Mouse (Mus musculus) intestine, embryonic 14.5 days (tissue): Measurements from ENCODE around the gene Ina. TPM values are rescaled to one million over a fixed set of nuclear protein-coding genes. Genes with fewer than 3 reads are reported as not detected.
"Not testable (repeated sequence)": the region's sequence is repeated elsewhere in the genome, so short reads cannot be mapped to it uniquely, and the experiment has no call there.

Experiments used
- ATAC-seq: fragments of 200-750 bp; cut with Nextera tagmentation; replicated peaks from 2 replicates; pipeline ENCODE4 v1.8.0; 2017; ENCODE audit warnings: low read depth, moderate number of reproducible peaks, moderate TSS enrichment, moderate library complexity; ENCODE audit not compliant: low FRiP score, low TSS enrichment
- DNase-seq: peaks from one replicate; pipeline ENCODE4 v3.0.0-alpha.2; 2018; ENCODE audit warnings: low spot score
- H3K27ac ChIP-seq: fragments of 300-500 bp; sonication (generic); 2 replicates; pipeline ENCODE4 v1.5.1; 2014; ENCODE audit warnings: low read depth, mild to moderate bottlenecking, control low read depth
- H3K27me3 ChIP-seq: fragments of 300-500 bp; sonication (generic); replicated peaks from 2 replicates; pipeline ENCODE4 v1.6.1; 2014; ENCODE audit warnings: low read length, control low read depth; ENCODE audit not compliant: control insufficient read depth, insufficient read depth
- H3K36me3 ChIP-seq: fragments of 300-500 bp; sonication (generic); 2 replicates; pipeline ENCODE4 v1.6.1; 2014; ENCODE audit warnings: low read length, control low read depth; ENCODE audit not compliant: control insufficient read depth, insufficient read depth
- H3K4me1 ChIP-seq: fragments of 300-500 bp; sonication (generic); replicated peaks from 2 replicates; pipeline ENCODE4 v1.6.1; 2014; ENCODE audit warnings: low read length, control low read depth, mixed read lengths; ENCODE audit not compliant: control insufficient read depth, insufficient read depth
- H3K4me2 ChIP-seq: fragments of 300-500 bp; sonication (generic); 2 replicates; pipeline ENCODE4 v1.6.1; 2014; ENCODE audit warnings: low read length
- H3K4me3 ChIP-seq: fragments of 300-500 bp; sonication (generic); 2 replicates; pipeline ENCODE4 v1.5.1; 2014; ENCODE audit warnings: low read depth, low read length, control low read depth, mixed read lengths
- H3K9ac ChIP-seq: fragments of 300-500 bp; sonication (generic); 2 replicates; pipeline ENCODE4 v1.6.1; 2014; ENCODE audit warnings: mild to moderate bottlenecking, low read length
- H3K9me3 ChIP-seq: fragments of 300-500 bp; sonication (generic); 2 replicates; pipeline ENCODE4 v1.6.1; 2016; ENCODE audit warnings: low read length, control low read depth; ENCODE audit not compliant: control insufficient read depth
- WGBS: fragments of 180-500 bp; shearing (Covaris S2); extraction: QIAGEN DNeasy Blood & Tissue Kit; methylation state at CpG from one replicate; pipeline ENCODE4 v1.1.7; 2014; 5-methylcytosine and 5-hydroxymethylcytosine counted together
- polyA plus RNA-seq: library from polyadenylated mRNA; unstranded; fragments of >200 nt; fragmentation: Nextera tagmentation; extraction: Ambion mirVana; gene quantifications from 2 replicates; pipeline ENCODE4 v1.2.1, GENCODE M21; 2014

Ina gene
- polyA plus RNA-seq, 1 experiment from 2014 or later: 18.3 TPM

- Histone ChIP-seq H3K4me1 (peaks cover 6% of the 10 kb centered on the region; the same call in 1 of the 2 replicates), H3K27ac (peak overlapping the region; percentile 67; the same call in 1 of the 2 replicates), H3K9me3 (no peaks in the 10 kb centered on the region), H3K27me3 (no peaks in the 10 kb centered on the region), H3K4me2 (no peak overlapping the region), H3K36me3 (no peaks in the 10 kb centered on the region), H3K9ac (no peak overlapping the region), H3K4me3 (no peak overlapping the region)
- DNase-seq (no peak), ATAC-seq (no peak)
- WGBS: 69% methylated on average over 9 of the region's 9 CpGs
Measured at GRCm38 (mm10) chr19:46971712-46972111, 42.8 kb upstream of the Ina start.

DNA sequence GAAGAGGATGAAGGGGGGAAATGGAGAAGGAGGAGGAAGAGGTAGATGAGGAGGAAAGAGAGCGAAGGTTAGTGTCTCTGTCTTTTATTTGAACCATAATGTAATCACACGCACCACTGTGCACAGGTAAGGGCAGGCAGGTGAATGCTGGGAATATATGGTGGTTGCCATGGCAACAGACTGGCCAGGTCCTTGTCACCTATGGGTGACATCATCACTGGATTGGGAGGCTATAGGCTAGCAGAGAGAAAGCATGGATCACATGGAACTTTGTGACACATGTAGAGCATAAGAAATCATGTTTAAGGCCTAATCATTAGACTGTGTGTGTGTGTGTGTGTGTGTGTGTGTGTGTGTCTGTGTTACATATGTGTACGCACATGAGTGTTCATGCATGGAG lies 42.3 kb upstream of the Ina start:
- Histone ChIP-seq H3K4me3 (no peak overlapping the region), H3K4me2 (no peak overlapping the region), H3K9me3 (no peaks in the 10 kb centered on the region), H3K4me1 (peaks cover 6% of the 10 kb centered on the region; the same call in 1 of the 2 replicates), H3K27me3 (no peaks in the 10 kb centered on the region), H3K27ac (no peak overlapping the region), H3K9ac (no peak overlapping the region), H3K36me3 (no peaks in the 10 kb centered on the region)
- WGBS: 91% methylated on average over 3 of the region's 3 CpGs
- DNase-seq (no peak), ATAC-seq (no peak)

DNA sequence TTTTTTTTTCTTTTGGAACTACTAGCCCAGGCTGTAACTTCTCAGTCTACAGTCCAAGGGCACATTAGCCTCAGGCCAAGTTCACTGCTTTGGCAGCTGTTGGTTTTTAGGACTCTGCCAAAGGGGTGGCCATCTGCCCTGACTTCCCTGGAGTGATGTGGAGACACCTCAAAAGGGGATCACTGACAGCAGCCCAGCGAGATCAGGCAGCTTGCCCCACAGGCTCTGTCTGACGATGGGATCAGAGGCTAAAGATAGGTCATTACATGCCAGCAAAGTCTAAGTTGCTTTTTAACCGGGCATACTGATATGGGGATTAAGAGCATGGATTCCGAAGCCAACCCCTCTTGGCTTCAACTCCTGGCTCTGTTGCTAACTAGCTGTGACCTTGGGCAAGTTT lies 38.9 kb upstream of the Ina start:
- Histone ChIP-seq H3K36me3 (no peaks in the 10 kb centered on the region), H3K27ac (no peak overlapping the region), H3K9ac (no peak overlapping the region), H3K4me2 (no peak overlapping the region), H3K9me3 (no peaks in the 10 kb centered on the region), H3K4me1 (peaks cover 4% of the 10 kb centered on the region; the same call in 1 of the 2 replicates), H3K4me3 (no peak overlapping the region), H3K27me3 (no peaks in the 10 kb centered on the region)
- WGBS: 71% methylated on average over 4 of the region's 4 CpGs
- DNase-seq (no peak), ATAC-seq (no peak)

GRCm38 (mm10) chr19:46975997-46976396 lies 38.5 kb upstream of the Ina start:
- ATAC-seq: no peak
- no peak for DNase-seq
- Histone ChIP-seq H3K27ac (no peak overlapping the region), H3K9ac (no peak overlapping the region), H3K4me3 (no peak overlapping the region), H3K4me1 (peaks cover 4% of the 10 kb centered on the region; the same call in 1 of the 2 replicates), H3K36me3 (no peaks in the 10 kb centered on the region), H3K27me3 (no peaks in the 10 kb centered on the region), H3K9me3 (no peaks in the 10 kb centered on the region), H3K4me2 (no peak overlapping the region)
- 86% methylated on average over 8 of the region's 8 CpGs for WGBS

- Histone ChIP-seq H3K9ac (no peak overlapping the region), H3K4me2 (no peak overlapping the region), H3K36me3 (no peaks in the 10 kb centered on the region), H3K4me1 (no peaks in the 10 kb centered on the region; the same call in 1 of the 2 replicates), H3K9me3 (no peaks in the 10 kb centered on the region), H3K27me3 (no peaks in the 10 kb centered on the region), H3K4me3 (no peak overlapping the region), H3K27ac (no peak overlapping the region)
- 58% methylated on average over 2 of the region's 2 CpGs for WGBS
- DNase-seq (no peak), ATAC-seq (no peak)
Measured at GRCm38 (mm10) chr19:46976743-46977142, 37.8 kb upstream of the Ina start.

DNA sequence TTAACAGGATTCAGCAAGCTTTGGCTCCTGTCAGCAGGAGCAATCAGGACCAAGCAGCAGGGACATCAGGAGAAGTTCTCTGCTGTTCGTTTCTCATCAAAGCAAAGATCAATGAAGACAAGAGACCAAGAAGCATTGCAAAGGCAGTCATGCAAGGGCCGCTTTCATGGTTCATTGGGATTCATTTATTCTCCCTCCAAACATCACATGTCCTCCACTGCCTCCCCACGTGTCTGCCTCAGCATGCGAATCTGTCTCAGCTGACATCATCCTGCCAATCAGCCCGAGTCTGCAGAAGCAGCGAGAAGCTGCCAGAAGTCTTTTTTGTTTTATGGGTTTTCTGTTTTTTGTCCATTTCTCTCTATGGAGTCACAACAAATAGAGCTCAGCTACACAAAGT lies 37.0 kb upstream of the Ina start:
- H3K4me3 ChIP-seq: no peak overlapping the region
- DNase-seq: no peak
- no peak for ATAC-seq
- no peaks in the 10 kb centered on the region for H3K36me3 ChIP-seq
- WGBS: 67% methylated on average over 6 of the region's 6 CpGs
- no peaks in the 10 kb centered on the region for H3K4me1 ChIP-seq
- H3K4me2 ChIP-seq: no peak overlapping the region
- H3K9me3 ChIP-seq: no peaks in the 10 kb centered on the region
- no peaks in the 10 kb centered on the region for H3K27me3 ChIP-seq
- no peak overlapping the region for H3K9ac ChIP-seq
- no peak overlapping the region for H3K27ac ChIP-seq

GRCm38 (mm10) chr19:46978069-46978468 lies 36.4 kb upstream of the Ina start:
- not testable (repeated sequence) for H3K36me3 ChIP-seq, H3K27ac ChIP-seq, H3K4me1 ChIP-seq, H3K9ac ChIP-seq, H3K9me3 ChIP-seq, H3K27me3 ChIP-seq, H3K4me3 ChIP-seq, H3K4me2 ChIP-seq, DNase-seq, ATAC-seq
- WGBS: 98% methylated on average over 3 of the region's 3 CpGs

GRCm38 (mm10) chr19:46978920-46979780 lies 35.3 kb upstream of the Ina start:
- Histone ChIP-seq H3K4me3 (no peak overlapping the region), H3K9me3 (no peaks in the 10 kb centered on the region), H3K9ac (no peak overlapping the region), H3K27ac (no peak overlapping the region), H3K27me3 (no peaks in the 10 kb centered on the region), H3K4me1 (peaks cover 3% of the 10 kb centered on the region; the same call in 1 of the 2 replicates), H3K36me3 (no peaks in the 10 kb centered on the region), H3K4me2 (no peak overlapping the region)
- no peak for ATAC-seq
- WGBS: 82% methylated on average over 17 of the region's 17 CpGs
- DNase-seq: no peak

DNA sequence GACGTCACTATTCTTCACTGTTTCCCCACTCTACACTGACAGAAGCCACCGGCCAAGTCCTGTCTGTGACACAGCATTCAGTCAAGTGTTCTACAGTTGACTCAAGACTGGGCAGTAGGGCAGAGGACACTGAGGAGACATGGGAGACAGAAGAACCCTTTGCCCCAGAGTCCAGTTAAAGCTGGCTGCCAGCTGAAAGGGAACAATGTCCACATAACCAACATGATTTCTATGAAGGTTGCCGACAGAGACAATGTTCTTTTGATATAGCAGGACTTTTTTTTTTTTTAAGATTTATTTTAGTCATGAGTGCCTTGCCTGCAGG lies 34.8 kb upstream of the Ina start:
- DNase-seq: no peak
- no peak for ATAC-seq
- Histone ChIP-seq H3K9me3 (no peaks in the 10 kb centered on the region), H3K9ac (no peak overlapping the region), H3K27me3 (no peaks in the 10 kb centered on the region), H3K27ac (no peak overlapping the region), H3K4me1 (peaks cover 3% of the 10 kb centered on the region; the same call in 1 of the 2 replicates), H3K4me2 (no peak overlapping the region), H3K36me3 (no peaks in the 10 kb centered on the region), H3K4me3 (no peak overlapping the region)
- WGBS: 87% methylated on average over 3 of the region's 3 CpGs
